Mouse (Mus musculus) neural tube, embryonic 15.5 days (tissue): ENCODE measurements around the gene H2-Eb2. TPM values are rescaled to one million over a fixed set of nuclear protein-coding genes. Genes with fewer than 3 reads are reported as not detected.

Source experiments
- ATAC-seq: fragments of 200-750 bp; cut with Nextera tagmentation; 2 replicates; pipeline ENCODE4 v1.8.0; 2017; ENCODE audit warnings: mild to moderate bottlenecking, moderate TSS enrichment, moderate library complexity; ENCODE audit not compliant: low FRiP score
- H3K27ac ChIP-seq: fragments of 300-500 bp; sonication (generic); replicated peaks from 2 replicates; pipeline ENCODE4 v1.5.1; 2015; ENCODE audit warnings: mild to moderate bottlenecking, inconsistent platforms
- H3K27me3 ChIP-seq: fragments of 300-500 bp; sonication (generic); replicated peaks from 2 replicates; pipeline ENCODE4 v1.6.1; 2015; ENCODE audit warnings: inconsistent platforms
- H3K36me3 ChIP-seq: fragments of 300-500 bp; sonication (generic); 2 replicates; pipeline ENCODE4 v1.6.1; 2015; ENCODE audit warnings: inconsistent platforms
- H3K4me1 ChIP-seq: fragments of 300-500 bp; sonication (generic); 2 replicates; pipeline ENCODE4 v1.6.1; 2015; ENCODE audit warnings: inconsistent platforms
- H3K4me2 ChIP-seq: fragments of 300-500 bp; sonication (generic); 2 replicates; pipeline ENCODE4 v1.6.1; 2015; ENCODE audit warnings: inconsistent platforms, mild to moderate bottlenecking, moderate library complexity
- H3K4me3 ChIP-seq: fragments of 300-500 bp; sonication (generic); replicated peaks from 2 replicates; pipeline ENCODE4 v1.5.1; 2015; ENCODE audit warnings: mild to moderate bottlenecking, inconsistent platforms
- H3K9ac ChIP-seq: fragments of 300-500 bp; sonication (generic); replicated peaks from 2 replicates; pipeline ENCODE4 v1.6.1; 2015; ENCODE audit warnings: mild to moderate bottlenecking, inconsistent platforms
- H3K9me3 ChIP-seq: fragments of 300-500 bp; sonication (generic); replicated peaks from 2 replicates; pipeline ENCODE4 v1.6.1; 2016; ENCODE audit warnings: inconsistent platforms
- WGBS: fragments of 180-500 bp; shearing (Covaris S2); methylation state at CpG from one replicate; pipeline ENCODE4 v1.1.7; 2015; ENCODE audit warnings: mixed read lengths; 5-methylcytosine and 5-hydroxymethylcytosine counted together
- polyA plus RNA-seq: library from polyadenylated mRNA; unstranded; fragments of >200 nt; fragmentation: Nextera tagmentation; extraction: Ambion mirVana; gene quantifications from 2 replicates; pipeline ENCODE4 v1.2.1, GENCODE M21; 2015

Gene H2-Eb2
- 0.19 and 0.54 TPM in 2 replicates for polyA plus RNA-seq

GRCm38 (mm10) chr17:34325436-34325835 lies at the start of gene H2-Eb2:
H2-Eb2 (plus strand) TSS chr17:34325665.
- H3K9ac ChIP-seq = no peak within 1 kb of the TSS
- no peaks in the 10 kb centered on the region for H3K27me3 ChIP-seq
- no peak within 1 kb of the TSS for H3K4me2 ChIP-seq
- no peak for ATAC-seq
- H3K4me3 ChIP-seq = no peak within 1 kb of the TSS
- no peaks in the 10 kb centered on the region for H3K4me1 ChIP-seq
- no peaks in the 10 kb centered on the region for H3K9me3 ChIP-seq
- WGBS = 52% methylated on average over 4 of the region's 4 CpGs
- H3K27ac ChIP-seq = no peak within 1 kb of the TSS
- H3K36me3 ChIP-seq = no peaks in the 10 kb centered on the region

GRCm38 (mm10) chr17:34280499-34281038 lies 44.9 kb upstream of the H2-Eb2 start:
- WGBS = 78% methylated on average over 1 of the region's 1 CpGs
- no peak for ATAC-seq

GRCm38 (mm10) chr17:34281836-34282235 lies 43.6 kb upstream of the H2-Eb2 start:
- Histone ChIP-seq H3K27me3 (0 out of 2 replicates have a peak, but pooled peaks cover 2% of the 10 kb centered on the region), H3K4me1 (no peaks in the 10 kb centered on the region), H3K4me3 (no peak overlapping the region), H3K27ac (no peak overlapping the region), H3K4me2 (no peak overlapping the region), H3K9me3 (0 out of 2 replicates have a peak, but pooled peaks cover 3% of the 10 kb centered on the region), H3K9ac (no peak overlapping the region), H3K36me3 (no peaks in the 10 kb centered on the region)
- WGBS = 92% methylated on average over 1 of the region's 1 CpGs
- no peak for ATAC-seq

More at GRCm38 (mm10) chr17:34280499-34281038, 44.9 kb upstream of the H2-Eb2 start:
- Histone ChIP-seq H3K27me3 (0 out of 2 replicates have a peak, but pooled peaks cover 2% of the 10 kb centered on the region), H3K4me1 (no peaks in the 10 kb centered on the region), H3K4me3 (no peak overlapping the region), H3K4me2 (no peak overlapping the region), H3K27ac (no peak overlapping the region), H3K9me3 (0 out of 2 replicates have a peak, but pooled peaks cover 3% of the 10 kb centered on the region), H3K36me3 (no peaks in the 10 kb centered on the region), H3K9ac (no peak overlapping the region)

GRCm38 (mm10) chr17:34285371-34285770 lies 40.1 kb upstream of the H2-Eb2 start:
- ATAC-seq = no peak
- Histone ChIP-seq H3K9me3 (no peaks in the 10 kb centered on the region), H3K4me2 (no peak overlapping the region), H3K9ac (no peak overlapping the region), H3K27me3 (0 out of 2 replicates have a peak, but pooled peaks cover 2% of the 10 kb centered on the region), H3K27ac (no peak overlapping the region), H3K4me3 (no peak overlapping the region), H3K4me1 (no peaks in the 10 kb centered on the region), H3K36me3 (no peaks in the 10 kb centered on the region)
- WGBS = 73% methylated on average over 4 of the region's 4 CpGs

- Histone ChIP-seq H3K9me3 (no peaks in the 10 kb centered on the region), H3K36me3 (no peaks in the 10 kb centered on the region), H3K27ac (no peak overlapping the region), H3K4me3 (no peak overlapping the region), H3K9ac (no peak overlapping the region), H3K4me1 (no peaks in the 10 kb centered on the region), H3K4me2 (no peak overlapping the region), H3K27me3 (0 out of 2 replicates have a peak, but pooled peaks cover 2% of the 10 kb centered on the region)
- 43% methylated on average over 4 of the region's 4 CpGs for WGBS
- ATAC-seq = no peak
These were observed 39.6 kb upstream of the H2-Eb2 start for GRCm38 (mm10) chr17:34285848-34286247.

GRCm38 (mm10) chr17:34286501-34286900 lies 39.0 kb upstream of the H2-Eb2 start:
- H3K4me1 ChIP-seq = peaks cover 2% of the 10 kb centered on the region; the same call in 1 of the 2 replicates
- no peaks in the 10 kb centered on the region for H3K36me3 ChIP-seq
- H3K4me3 ChIP-seq = no peak overlapping the region
- H3K27ac ChIP-seq = no peak overlapping the region
- no peak overlapping the region for H3K4me2 ChIP-seq
- H3K27me3 ChIP-seq = 0 out of 2 replicates have a peak, but pooled peaks cover 2% of the 10 kb centered on the region
- no peaks in the 10 kb centered on the region for H3K9me3 ChIP-seq
- ATAC-seq = no peak
- 89% methylated on average over 5 of the region's 5 CpGs for WGBS
- no peak overlapping the region for H3K9ac ChIP-seq

GRCm38 (mm10) chr17:34286999-34287398 lies 38.5 kb upstream of the H2-Eb2 start:
- Histone ChIP-seq H3K9ac (no peak overlapping the region), H3K4me1 (peaks cover 5% of the 10 kb centered on the region; the same call in 1 of the 2 replicates), H3K27me3 (0 out of 2 replicates have a peak, but pooled peaks cover 2% of the 10 kb centered on the region), H3K27ac (no peak overlapping the region), H3K9me3 (no peaks in the 10 kb centered on the region), H3K36me3 (no peaks in the 10 kb centered on the region), H3K4me3 (no peak overlapping the region), H3K4me2 (no peak overlapping the region)
- ATAC-seq = no peak
- 75% methylated on average over 6 of the region's 6 CpGs for WGBS

- Histone ChIP-seq H3K27me3 (0 out of 2 replicates have a peak, but pooled peaks cover 2% of the 10 kb centered on the region), H3K4me2 (no peak within 1 kb of the TSS), H3K27ac (no peak within 1 kb of the TSS), H3K36me3 (no peaks in the 10 kb centered on the region), H3K9ac (no peak within 1 kb of the TSS), H3K9me3 (no peaks in the 10 kb centered on the region), H3K4me3 (no peak within 1 kb of the TSS), H3K4me1 (peaks cover 5% of the 10 kb centered on the region; the same call in 1 of the 2 replicates)
- WGBS = 17% methylated on average over 8 of the region's 8 CpGs
- ATAC-seq = no peak
These were observed 37.8 kb upstream of the H2-Eb2 start, which contains the start of gene H2-Aa for GRCm38 (mm10) chr17:34287648-34288047. H2-Aa (minus strand) TSS chr17:34287823.

GRCm38 (mm10) chr17:34288131-34288530 lies 37.3 kb upstream of the H2-Eb2 start:
- WGBS = 78% methylated on average over 3 of the region's 3 CpGs
- Histone ChIP-seq H3K27ac (no peak overlapping the region), H3K4me1 (peaks cover 5% of the 10 kb centered on the region; the same call in 1 of the 2 replicates), H3K36me3 (no peaks in the 10 kb centered on the region), H3K9ac (no peak overlapping the region), H3K4me2 (no peak overlapping the region), H3K4me3 (no peak overlapping the region), H3K27me3 (no peaks in the 10 kb centered on the region), H3K9me3 (no peaks in the 10 kb centered on the region)
- ATAC-seq = no peak

- peak; percentile 85 for ATAC-seq
These were observed 33.9 kb upstream of the H2-Eb2 start for GRCm38 (mm10) chr17:34291609-34292008.

GRCm38 (mm10) chr17:34292570-34292969 lies 32.9 kb upstream of the H2-Eb2 start:
- 98% methylated on average over 4 of the region's 4 CpGs for WGBS
- H3K27ac ChIP-seq = no peak overlapping the region
- peaks cover 15% of the 10 kb centered on the region for H3K4me1 ChIP-seq
- ATAC-seq = no peak
- H3K4me3 ChIP-seq = no peak overlapping the region
- no peak overlapping the region for H3K4me2 ChIP-seq
- H3K9me3 ChIP-seq = no peaks in the 10 kb centered on the region
- no peak overlapping the region for H3K9ac ChIP-seq
- no peaks in the 10 kb centered on the region for H3K36me3 ChIP-seq
- no peaks in the 10 kb centered on the region for H3K27me3 ChIP-seq

More at GRCm38 (mm10) chr17:34291609-34292008, 33.9 kb upstream of the H2-Eb2 start:
- H3K9me3 ChIP-seq = no peaks in the 10 kb centered on the region
- H3K9ac ChIP-seq = no peak overlapping the region
- no peaks in the 10 kb centered on the region for H3K36me3 ChIP-seq
- H3K4me2 ChIP-seq = no peak overlapping the region; the same call in 1 of the 2 replicates
- WGBS = 16% methylated on average over 8 of the region's 8 CpGs
- H3K4me1 ChIP-seq = peaks cover 13% of the 10 kb centered on the region
- H3K4me3 ChIP-seq = no peak overlapping the region
- no peak overlapping the region for H3K27ac ChIP-seq
- no peaks in the 10 kb centered on the region for H3K27me3 ChIP-seq

GRCm38 (mm10) chr17:34293533-34293932 lies 31.9 kb upstream of the H2-Eb2 start:
- WGBS = 59% methylated on average over 2 of the region's 2 CpGs
- ATAC-seq = no peak
- no peak overlapping the region for H3K9ac ChIP-seq
- no peaks in the 10 kb centered on the region for H3K27me3 ChIP-seq
- no peaks in the 10 kb centered on the region for H3K9me3 ChIP-seq
- no peak overlapping the region for H3K4me3 ChIP-seq
- H3K27ac ChIP-seq = no peak overlapping the region
- no peak overlapping the region for H3K4me2 ChIP-seq
- peaks cover 15% of the 10 kb centered on the region for H3K4me1 ChIP-seq
- no peaks in the 10 kb centered on the region for H3K36me3 ChIP-seq
